Mouse (Mus musculus) embryonic facial prominence, embryonic 12.5 days (tissue): Measurements from ENCODE around the gene Cd70. TPM values are rescaled to one million over a fixed set of nuclear protein-coding genes. Genes with fewer than 3 reads are reported as not detected.

ENCODE experiments used
- ATAC-seq: fragments of 200-750 bp; cut with Nextera tagmentation; 2 replicates; pipeline ENCODE4 v1.8.0; 2017; ENCODE audit not compliant: insufficient number of reproducible peaks, insufficient read depth, low FRiP score, low TSS enrichment
- H3K27ac ChIP-seq: fragments of 300-500 bp; sonication (generic); 2 replicates; pipeline ENCODE4 v1.5.1; 2016; ENCODE audit warnings: mild to moderate bottlenecking
- H3K27me3 ChIP-seq: fragments of 300-500 bp; sonication (generic); 2 replicates; pipeline ENCODE4 v1.6.1; 2016; ENCODE audit warnings: mild to moderate bottlenecking, moderate library complexity
- H3K36me3 ChIP-seq: fragments of 300-500 bp; sonication (generic); 2 replicates; pipeline ENCODE4 v1.6.1; 2016; ENCODE audit warnings: mild to moderate bottlenecking
- H3K4me1 ChIP-seq: fragments of 300-500 bp; sonication (generic); 2 replicates; pipeline ENCODE4 v1.6.1; 2016
- H3K4me2 ChIP-seq: fragments of 300-500 bp; sonication (generic); replicated peaks from 2 replicates; pipeline ENCODE4 v1.6.1; 2016; ENCODE audit warnings: mild to moderate bottlenecking, moderate library complexity
- H3K4me3 ChIP-seq: fragments of 300-500 bp; sonication (generic); 2 replicates; pipeline ENCODE4 v1.5.1; 2016; ENCODE audit warnings: mild to moderate bottlenecking
- H3K9ac ChIP-seq: fragments of 300-500 bp; sonication (generic); 2 replicates; pipeline ENCODE4 v1.6.1; 2016; ENCODE audit warnings: mild to moderate bottlenecking, moderate library complexity
- H3K9me3 ChIP-seq: fragments of 300-500 bp; sonication (generic); 2 replicates; pipeline ENCODE4 v1.6.1; 2016; ENCODE audit warnings: mild to moderate bottlenecking, moderate library complexity
- WGBS: fragments of 180-500 bp; shearing (Covaris S2); methylation state at CpG from one replicate; pipeline ENCODE4 v1.1.7; 2016; 5-methylcytosine and 5-hydroxymethylcytosine counted together
- polyA plus RNA-seq: library from polyadenylated mRNA; unstranded; fragments of >200 nt; fragmentation: Nextera tagmentation; extraction: Ambion mirVana; gene quantifications from 2 replicates; pipeline ENCODE4 v1.2.1, GENCODE M21; 2016

Cd70 gene
- polyA plus RNA-seq = 0.19 TPM in 1 of 2 replicates, not detected in the other

GRCm38 (mm10) chr17:57148994-57149803, at the start of gene Cd70:
TSS of gene Cd70 (minus strand) at chr17:57149777.
- H3K4me3 ChIP-seq = peak within 1 kb of the TSS; percentile 34
- H3K27ac ChIP-seq = no peak within 1 kb of the TSS
- peak within 1 kb of the TSS; percentile 39 for H3K9ac ChIP-seq
- H3K4me1 ChIP-seq = peaks cover 7% of the 10 kb centered on the region; the same call in 1 of the 2 replicates
- H3K27me3 ChIP-seq = peaks cover 50% of the 10 kb centered on the region
- no peak for ATAC-seq
- H3K4me2 ChIP-seq = peak within 1 kb of the TSS; percentile 60
- no peaks in the 10 kb centered on the region for H3K36me3 ChIP-seq
- 3% methylated on average over 39 of the region's 39 CpGs for WGBS
- H3K9me3 ChIP-seq = no peaks in the 10 kb centered on the region

- no peaks in the 10 kb centered on the region for H3K4me1 ChIP-seq
- H3K27ac ChIP-seq = no peak overlapping the region
- H3K4me2 ChIP-seq = no peak overlapping the region
- H3K9me3 ChIP-seq = no peaks in the 10 kb centered on the region
- H3K4me3 ChIP-seq = no peak overlapping the region
- no peak overlapping the region for H3K9ac ChIP-seq
- no peaks in the 10 kb centered on the region for H3K36me3 ChIP-seq
- 75% methylated on average over 3 of the region's 3 CpGs for WGBS
- no peak for ATAC-seq
- no peaks in the 10 kb centered on the region for H3K27me3 ChIP-seq
Measured at GRCm38 (mm10) chr17:57198252-57198651, 48.7 kb upstream of the Cd70 start.

- Histone ChIP-seq H3K27me3 (no peaks in the 10 kb centered on the region), H3K4me1 (no peaks in the 10 kb centered on the region), H3K9ac (no peak overlapping the region), H3K36me3 (no peaks in the 10 kb centered on the region), H3K9me3 (no peaks in the 10 kb centered on the region), H3K4me2 (no peak overlapping the region), H3K4me3 (no peak overlapping the region), H3K27ac (no peak overlapping the region)
- WGBS = 77% methylated on average over 8 of the region's 8 CpGs
- peak; percentile 52; the same call in 1 of the 2 replicates for ATAC-seq
Measured at GRCm38 (mm10) chr17:57195326-57196010, 45.9 kb upstream of the Cd70 start.

GRCm38 (mm10) chr17:57194771-57195170, 45.2 kb upstream of the Cd70 start:
- Histone ChIP-seq H3K36me3 (no peaks in the 10 kb centered on the region), H3K4me3 (no peak overlapping the region), H3K27ac (no peak overlapping the region), H3K4me1 (no peaks in the 10 kb centered on the region), H3K9me3 (no peaks in the 10 kb centered on the region), H3K9ac (no peak overlapping the region), H3K4me2 (no peak overlapping the region), H3K27me3 (no peaks in the 10 kb centered on the region)
- 79% methylated on average over 3 of the region's 3 CpGs for WGBS
- ATAC-seq = no peak

- no peak within 1 kb of the TSS for H3K27ac ChIP-seq
- WGBS = 80% methylated on average over 11 of the region's 11 CpGs
- H3K9me3 ChIP-seq = no peaks in the 10 kb centered on the region
- H3K4me1 ChIP-seq = no peaks in the 10 kb centered on the region
- no peak within 1 kb of the TSS for H3K4me3 ChIP-seq
- H3K9ac ChIP-seq = no peak within 1 kb of the TSS
- ATAC-seq = no peak
- H3K36me3 ChIP-seq = no peaks in the 10 kb centered on the region
- H3K27me3 ChIP-seq = no peaks in the 10 kb centered on the region
- no peak within 1 kb of the TSS for H3K4me2 ChIP-seq
Measured at GRCm38 (mm10) chr17:57194041-57194507, 44.5 kb upstream of the Cd70 start, which contains the start of gene Tnfsf14. TSS of gene Tnfsf14 (minus strand) at chr17:57194177.

- WGBS = 82% methylated on average over 12 of the region's 12 CpGs
- H3K27ac ChIP-seq = no peak overlapping the region
Measured at GRCm38 (mm10) chr17:57188510-57189192, 39.1 kb upstream of the Cd70 start.

DNA sequence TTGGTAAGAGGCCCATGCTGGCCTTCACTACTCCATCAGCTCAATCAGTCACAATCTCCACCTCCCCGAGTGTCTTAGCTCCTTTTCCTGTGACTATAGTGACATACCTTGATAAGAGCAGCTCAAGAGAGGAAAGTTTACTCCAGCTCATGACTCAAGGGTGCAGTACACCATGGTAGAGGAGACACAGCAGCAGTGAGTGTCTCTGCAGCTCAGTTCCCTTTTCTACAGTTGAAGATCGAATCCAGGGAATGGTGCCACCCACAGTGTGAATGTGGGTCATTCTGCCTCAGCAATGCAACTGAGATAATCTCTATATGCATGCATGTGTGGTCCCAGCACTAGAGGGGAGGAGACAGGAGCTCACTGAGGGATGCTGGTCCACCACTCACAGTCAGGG, 36.1 kb upstream of the Cd70 start:
- Histone ChIP-seq H3K9me3 (no peaks in the 10 kb centered on the region), H3K9ac (no peak overlapping the region), H3K4me3 (no peak overlapping the region), H3K27me3 (no peaks in the 10 kb centered on the region), H3K27ac (no peak overlapping the region), H3K4me1 (no peaks in the 10 kb centered on the region), H3K36me3 (no peaks in the 10 kb centered on the region), H3K4me2 (no peak overlapping the region)
- 62% methylated on average over 2 of the region's 2 CpGs for WGBS
- ATAC-seq = no peak

More at GRCm38 (mm10) chr17:57188510-57189192, 39.1 kb upstream of the Cd70 start:
- no peak overlapping the region for H3K4me3 ChIP-seq
- no peak for ATAC-seq
- H3K9me3 ChIP-seq = no peaks in the 10 kb centered on the region
- no peak overlapping the region for H3K4me2 ChIP-seq
- H3K4me1 ChIP-seq = no peaks in the 10 kb centered on the region
- H3K9ac ChIP-seq = no peak overlapping the region
- H3K27me3 ChIP-seq = no peaks in the 10 kb centered on the region
- no peaks in the 10 kb centered on the region for H3K36me3 ChIP-seq

GRCm38 (mm10) chr17:57182871-57183270, 33.3 kb upstream of the Cd70 start:
- Histone ChIP-seq H3K27me3 (no peaks in the 10 kb centered on the region), H3K4me1 (no peaks in the 10 kb centered on the region), H3K36me3 (no peaks in the 10 kb centered on the region), H3K4me2 (no peak overlapping the region), H3K4me3 (no peak overlapping the region), H3K9me3 (no peaks in the 10 kb centered on the region), H3K9ac (no peak overlapping the region), H3K27ac (no peak overlapping the region)
- no peak for ATAC-seq
- WGBS = 72% methylated on average over 3 of the region's 3 CpGs

GRCm38 (mm10) chr17:57180363-57180762, 30.8 kb upstream of the Cd70 start:
- no peak for ATAC-seq
- H3K27ac ChIP-seq = no peak overlapping the region
- no peak overlapping the region for H3K4me2 ChIP-seq
- no peak overlapping the region for H3K9ac ChIP-seq
- no peaks in the 10 kb centered on the region for H3K4me1 ChIP-seq
- WGBS = 28% methylated on average over 8 of the region's 8 CpGs
- no peaks in the 10 kb centered on the region for H3K9me3 ChIP-seq
- H3K27me3 ChIP-seq = no peaks in the 10 kb centered on the region
- H3K36me3 ChIP-seq = no peaks in the 10 kb centered on the region
- H3K4me3 ChIP-seq = no peak overlapping the region

DNA sequence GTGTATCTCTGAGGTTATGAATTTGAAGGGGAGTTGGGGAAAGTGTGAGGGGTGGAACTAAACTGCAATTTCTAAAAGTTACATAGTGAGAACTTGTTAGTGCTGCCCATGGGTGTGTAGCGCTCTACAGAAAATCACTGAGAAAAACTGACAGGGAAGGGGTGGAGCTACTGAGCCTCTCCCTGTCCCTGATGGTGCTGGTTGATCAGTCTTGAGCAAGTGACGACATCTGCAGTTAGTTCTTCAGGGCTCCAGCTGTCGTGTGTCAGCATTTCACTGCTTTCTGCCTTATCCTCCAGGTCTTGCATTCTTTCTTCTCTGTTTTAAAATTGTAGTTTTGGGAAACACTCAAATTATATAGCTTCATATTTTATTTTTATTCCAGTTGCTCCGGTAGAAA, 23.8 kb upstream of the Cd70 start:
- Histone ChIP-seq H3K4me3 (no peak overlapping the region), H3K4me2 (no peak overlapping the region), H3K27ac (no peak overlapping the region), H3K27me3 (no peaks in the 10 kb centered on the region), H3K9me3 (no peaks in the 10 kb centered on the region), H3K36me3 (no peaks in the 10 kb centered on the region), H3K9ac (no peak overlapping the region), H3K4me1 (no peaks in the 10 kb centered on the region)
- WGBS = 56% methylated on average over 4 of the region's 4 CpGs
- no peak for ATAC-seq

- no peak for ATAC-seq
- Histone ChIP-seq H3K9ac (no peak overlapping the region), H3K9me3 (no peaks in the 10 kb centered on the region), H3K4me2 (no peak overlapping the region), H3K4me1 (no peaks in the 10 kb centered on the region), H3K27ac (no peak overlapping the region), H3K36me3 (no peaks in the 10 kb centered on the region), H3K27me3 (no peaks in the 10 kb centered on the region), H3K4me3 (no peak overlapping the region)
- 75% methylated on average over 5 of the region's 5 CpGs for WGBS
Measured at GRCm38 (mm10) chr17:57172378-57172777, 22.8 kb upstream of the Cd70 start.
